8 mouse cellular contexts compared by ENCODE assay signal in the genomic region with DNA sequence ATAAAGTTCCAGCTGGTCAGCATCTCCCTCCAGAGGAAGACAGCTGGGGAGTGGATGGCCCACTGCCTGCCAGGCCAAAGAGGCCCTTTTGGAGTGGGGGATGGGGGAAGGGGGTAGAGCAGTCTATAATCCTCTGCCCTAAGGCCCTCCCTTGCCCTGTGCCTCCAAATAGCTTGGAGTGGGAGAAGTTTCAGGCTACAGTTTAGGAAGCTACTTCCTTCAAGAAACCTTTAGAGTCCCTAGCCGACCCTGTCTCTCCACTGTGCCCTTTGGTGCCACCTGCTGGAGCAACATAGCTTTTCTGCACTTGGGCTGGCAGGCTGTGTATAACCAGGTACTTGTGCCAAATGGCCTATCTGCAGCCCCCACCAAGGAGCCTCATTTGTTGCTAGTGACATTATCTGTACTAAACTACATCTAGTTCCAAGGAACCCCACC. TPM values are rescaled to one million over a fixed set of nuclear protein-coding genes. Genes with fewer than 3 reads are reported as not detected.
DNase-seq lines count a peak whose midpoint lies in the region; ATAC-seq and TF ChIP-seq lines count a peak whose summit lies in the region.

No protein-coding gene starts in this region.

- H3K9me3 ChIP-seq in hindbrain, postnatal 0 days (ENCODE audit: low read length): no peaks in the 10 kb centered on the region
- H3K9me3 ChIP-seq in limb, embryonic 14.5 days (ENCODE audit: control insufficient read depth, low read length): no peaks in the 10 kb centered on the region
- H3K9me3 ChIP-seq in midbrain, embryonic 15.5 days: no peaks in the 10 kb centered on the region
- no peaks in the 10 kb centered on the region for H3K9me3 ChIP-seq in stomach, embryonic 15.5 days

- 0% methylated on average over 1 of the region's 1 CpGs for WGBS in hindbrain, postnatal 0 days
- 0% methylated on average over 1 of the region's 1 CpGs for WGBS in limb, embryonic 14.5 days
- WGBS in midbrain, embryonic 15.5 days: 0% methylated on average over 1 of the region's 1 CpGs
- 0% methylated on average over 1 of the region's 1 CpGs for WGBS in stomach, embryonic 15.5 days

- intact Hi-C loops in gastrocnemius, adult 2 months (cut with DNase I): loop anchor here (2.0 to 5.0 kb wide), 2 partner anchors 15 to 52 kb away; partner anchors contain the start of gene Hsd11b2

- H3K27me3 ChIP-seq in hindbrain, postnatal 0 days (ENCODE audit: insufficient read depth, low read length): no peaks in the 10 kb centered on the region
- H3K27me3 ChIP-seq in limb, embryonic 14.5 days (ENCODE audit: control insufficient read depth, insufficient read depth, low read length): no peaks in the 10 kb centered on the region
- no peaks in the 10 kb centered on the region for H3K27me3 ChIP-seq in midbrain, embryonic 15.5 days (replicated peaks)
- no peaks in the 10 kb centered on the region for H3K27me3 ChIP-seq in stomach, embryonic 15.5 days (replicated peaks)

- H3K27ac ChIP-seq in gastrocnemius, adult 2 months: peak overlapping the region; percentile 83
- peak overlapping the region; percentile 8; the same call in 1 of the 2 replicates for H3K27ac ChIP-seq in hindbrain, postnatal 0 days
- no peak overlapping the region for H3K27ac ChIP-seq in limb, embryonic 14.5 days (replicated peaks; ENCODE audit: low read depth, low read length)
- H3K27ac ChIP-seq in midbrain, embryonic 15.5 days: no peak overlapping the region
- peak overlapping the region; percentile 80 for H3K27ac ChIP-seq in stomach, embryonic 15.5 days

- no peak overlapping the region for H3K9ac ChIP-seq in hindbrain, postnatal 0 days (replicated peaks; ENCODE audit: low read length)
- no peak overlapping the region for H3K9ac ChIP-seq in limb, embryonic 14.5 days (ENCODE audit: low read depth, low read length, severe bottlenecking)
- H3K9ac ChIP-seq in midbrain, embryonic 15.5 days: no peak overlapping the region
- H3K9ac ChIP-seq in stomach, embryonic 15.5 days: no peak overlapping the region

- H3K4me1 ChIP-seq in hindbrain, postnatal 0 days (ENCODE audit: insufficient read depth, low read length): no peaks in the 10 kb centered on the region
- H3K4me1 ChIP-seq in limb, embryonic 14.5 days (ENCODE audit: control insufficient read depth, insufficient read depth, low read length): peaks cover 5% of the 10 kb centered on the region; the same call in 1 of the 2 replicates
- 0 out of 2 replicates have a peak, but pooled peaks cover 2% of the 10 kb centered on the region for H3K4me1 ChIP-seq in midbrain, embryonic 15.5 days
- peaks cover 21% of the 10 kb centered on the region; the same call in 1 of the 2 replicates for H3K4me1 ChIP-seq in stomach, embryonic 15.5 days

- peak; percentile 69 for ATAC-seq in hindbrain, postnatal 0 days
- peak; percentile 60 for ATAC-seq in limb, embryonic 14.5 days (ENCODE audit: low FRiP score, low read depth)
- ATAC-seq in midbrain, embryonic 15.5 days (replicated peaks): 0 out of 2 replicates have a peak, but pooled peaks have one; percentile 38
- ATAC-seq in stomach, embryonic 15.5 days (ENCODE audit: insufficient read depth, low FRiP score, low read depth): peak; percentile 78

- no peak overlapping the region; the same call in 1 of the 2 replicates for H3K4me3 ChIP-seq in gastrocnemius, adult 2 months
- H3K4me3 ChIP-seq in hindbrain, postnatal 0 days (ENCODE audit: low read length): no peak overlapping the region
- no peak overlapping the region for H3K4me3 ChIP-seq in limb, embryonic 14.5 days (replicated peaks; ENCODE audit: low read length)
- H3K4me3 ChIP-seq in midbrain, embryonic 15.5 days: no peak overlapping the region
- no peak overlapping the region for H3K4me3 ChIP-seq in stomach, embryonic 15.5 days (replicated peaks)

- peak; percentile 91 for TF ChIP-seq CTCF in gastrocnemius, adult 2 months (IDR thresholded peaks at IDR 0.05)
- TF ChIP-seq CTCF in hindbrain, postnatal 0 days (IDR thresholded peaks at IDR 0.05; ENCODE audit: low read depth): peak; percentile 85

- 0 out of 2 replicates have a peak, but pooled peaks have one; percentile 41 for TF ChIP-seq POLR2A in limb, embryonic 14.5 days (IDR thresholded peaks at IDR 0.05; ENCODE audit: borderline replicate concordance, extremely low read depth, insufficient read depth, insufficient read length)

- peaks cover 21% of the 10 kb centered on the region for H3K36me3 ChIP-seq in hindbrain, postnatal 0 days (ENCODE audit: insufficient read depth, low read length)
- peaks cover 41% of the 10 kb centered on the region for H3K36me3 ChIP-seq in limb, embryonic 14.5 days (ENCODE audit: control insufficient read depth, insufficient read depth, low read length)
- peaks cover 19% of the 10 kb centered on the region for H3K36me3 ChIP-seq in midbrain, embryonic 15.5 days (replicated peaks)
- H3K36me3 ChIP-seq in stomach, embryonic 15.5 days: peaks cover 11% of the 10 kb centered on the region; the same call in 1 of the 2 replicates

- H3K4me2 ChIP-seq in hindbrain, postnatal 0 days (ENCODE audit: low read depth, low read length): no peak overlapping the region
- no peak overlapping the region for H3K4me2 ChIP-seq in limb, embryonic 14.5 days (replicated peaks; ENCODE audit: low read depth, low read length, severe bottlenecking)
- no peak overlapping the region for H3K4me2 ChIP-seq in midbrain, embryonic 15.5 days
- 0 out of 2 replicates have a peak overlapping the region, but pooled peaks have one; percentile 4 for H3K4me2 ChIP-seq in stomach, embryonic 15.5 days

- peak; percentile 37 to 81 for DNase-seq in right cerebral cortex, postnatal 10 days (ENCODE audit: low spot score in 2 of 2)
- no peak for DNase-seq in right cerebral cortex, adult 18-20 months
- peak; percentile 94 to 95 for DNase-seq in cerebellum, postnatal 10 days
- peak; percentile 88 for DNase-seq in gastrocnemius, adult 2 months
- DNase-seq in hindbrain, postnatal 0 days (ENCODE audit: low spot score): peak; percentile 85
- peak; percentile 72 for DNase-seq in limb, embryonic 14.5 days (ENCODE audit: low spot score)

RNA-seq across cellular contexts. Expression of gene Hsd11b2, which starts 15.4 kb away (rescaled TPM):
- total RNA-seq in gastrocnemius, adult 2 months (2021): not detected
- total RNA-seq in hindbrain, postnatal 0 days (2014; rRNA removed): 6.1 and 9.9 TPM in 2 replicates
- 6.3 and 7.4 TPM in 2 replicates for polyA plus RNA-seq in hindbrain, postnatal 0 days (2015; fragmentation: Nextera tagmentation; extraction: Ambion mirVana)
- 3.3 and 6.4 TPM in 2 replicates for polyA plus RNA-seq in limb, embryonic 14.5 days (2012; rRNA removed)
- 1.7 and 2.2 TPM in 2 replicates for polyA plus RNA-seq in limb, embryonic 14.5 days (2014; fragmentation: Nextera tagmentation; extraction: Ambion mirVana)
- 4.7 and 4.9 TPM in 2 replicates for polyA plus RNA-seq in midbrain, embryonic 15.5 days (2015; fragmentation: Nextera tagmentation; extraction: Ambion mirVana)
- 2.5 and 2.7 TPM in 2 replicates for polyA plus RNA-seq in stomach, embryonic 15.5 days (2015; fragmentation: Nextera tagmentation; extraction: Ambion mirVana)

RNA-seq across cellular contexts. Expression of gene Atp6v0d1, which starts 31.9 kb away (rescaled TPM):
- 10 to 100 TPM; 40.3 to 41.6 TPM for total RNA-seq in gastrocnemius, adult 2 months (2021)
- total RNA-seq in hindbrain, postnatal 0 days (2014; rRNA removed): 231 and 249 TPM in 2 replicates
- 271 and 289 TPM in 2 replicates for polyA plus RNA-seq in hindbrain, postnatal 0 days (2015; fragmentation: Nextera tagmentation; extraction: Ambion mirVana)
- polyA plus RNA-seq in limb, embryonic 14.5 days (2012; rRNA removed): 98.9 and 105 TPM in 2 replicates
- 91.2 and 93.2 TPM in 2 replicates for polyA plus RNA-seq in limb, embryonic 14.5 days (2014; fragmentation: Nextera tagmentation; extraction: Ambion mirVana)
- 234 and 240 TPM in 2 replicates for polyA plus RNA-seq in midbrain, embryonic 15.5 days (2015; fragmentation: Nextera tagmentation; extraction: Ambion mirVana)
- 73.2 and 75.8 TPM in 2 replicates for polyA plus RNA-seq in stomach, embryonic 15.5 days (2015; fragmentation: Nextera tagmentation; extraction: Ambion mirVana)

RNA-seq across cellular contexts. Expression of gene Zdhhc1, which starts 37.2 kb away (rescaled TPM):
- 10 to 100 TPM in 1 of 2 experiments, 1 to 10 TPM in 1; 9.6 to 11.2 TPM for total RNA-seq in gastrocnemius, adult 2 months (2021)
- 49.3 and 54.2 TPM in 2 replicates for total RNA-seq in hindbrain, postnatal 0 days (2014; rRNA removed)
- 31.3 and 34.7 TPM in 2 replicates for polyA plus RNA-seq in hindbrain, postnatal 0 days (2015; fragmentation: Nextera tagmentation; extraction: Ambion mirVana)
- polyA plus RNA-seq in limb, embryonic 14.5 days (2012; rRNA removed): 72.3 and 90.2 TPM in 2 replicates
- 36.8 and 42.9 TPM in 2 replicates for polyA plus RNA-seq in limb, embryonic 14.5 days (2014; fragmentation: Nextera tagmentation; extraction: Ambion mirVana)
- polyA plus RNA-seq in midbrain, embryonic 15.5 days (2015; fragmentation: Nextera tagmentation; extraction: Ambion mirVana): 36.5 and 39.9 TPM in 2 replicates
- 32.2 and 34.7 TPM in 2 replicates for polyA plus RNA-seq in stomach, embryonic 15.5 days (2015; fragmentation: Nextera tagmentation; extraction: Ambion mirVana)

Comparison
In these comparisons a context has a peak if more than half of its experiments do, and no peak if none do; other contexts are left out.
1. H3K27ac ChIP-seq: peak in gastrocnemius, adult 2 months (single experiment), hindbrain, postnatal 0 days (single experiment) and stomach, embryonic 15.5 days (single experiment); none in limb, embryonic 14.5 days (single experiment) and midbrain, embryonic 15.5 days (single experiment).
2. Peak in every context shown above with its lines, with median percentiles within 50 percentile points of each other: ATAC-seq.